Mouse (Mus musculus): ENCODE results near the gene Tspan7. TPM values are rescaled to one million over a fixed set of nuclear protein-coding genes. Genes with fewer than 3 reads are reported as not detected.
A peak's percentile ranks its signal among the peaks of the same experiment; 100 is the strongest.

Gene Tspan7
- polyA plus RNA-seq, 1 experiment from 2014 or later = 102 TPM

DNA sequence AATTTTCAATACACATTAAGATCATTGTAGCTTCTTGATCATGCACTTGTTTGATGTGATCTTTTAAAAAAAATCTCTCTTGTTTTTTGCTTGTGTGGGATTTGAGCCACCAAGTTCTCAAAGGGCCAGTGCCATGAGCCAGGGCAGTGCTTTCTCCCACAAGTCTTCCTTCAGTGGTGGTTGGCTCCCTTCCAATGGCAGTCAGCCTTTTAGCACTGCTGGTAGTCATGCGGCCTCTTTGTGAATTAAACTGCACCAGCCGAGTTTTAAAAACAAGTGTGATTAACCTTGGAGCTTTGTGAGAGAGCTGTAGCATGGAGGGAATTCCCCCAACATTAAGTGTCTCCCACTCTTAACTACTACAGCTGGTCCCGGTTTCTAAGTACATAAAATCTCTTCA, 89.6 kb downstream of the Tspan7 start:
- H3K27ac ChIP-seq (ENCODE audit: low read length) = peak overlapping the region; percentile 79
- no peaks in the 10 kb centered on the region for H3K9me3 ChIP-seq (replicated peaks; ENCODE audit: control insufficient read depth, low read length)
- 26% methylated on average over 3 of the region's 3 CpGs for WGBS
- H3K4me2 ChIP-seq (ENCODE audit: low read depth, low read length) = no peak overlapping the region; the same call in 1 of the 2 replicates
- H3K4me3 ChIP-seq (ENCODE audit: low read length) = no peak overlapping the region
- H3K9ac ChIP-seq (ENCODE audit: low read length) = no peak overlapping the region
- peak; percentile 60 for ATAC-seq (replicated peaks; ENCODE audit: extremely low read depth, insufficient read depth, low FRiP score)
- peaks cover 17% of the 10 kb centered on the region for H3K4me1 ChIP-seq (ENCODE audit: control insufficient read depth, insufficient read depth, low read length)
- H3K27me3 ChIP-seq (ENCODE audit: control insufficient read depth, insufficient read depth, low read length) = no peaks in the 10 kb centered on the region
- no peaks in the 10 kb centered on the region for H3K36me3 ChIP-seq (ENCODE audit: control insufficient read depth, insufficient read depth)

DNA sequence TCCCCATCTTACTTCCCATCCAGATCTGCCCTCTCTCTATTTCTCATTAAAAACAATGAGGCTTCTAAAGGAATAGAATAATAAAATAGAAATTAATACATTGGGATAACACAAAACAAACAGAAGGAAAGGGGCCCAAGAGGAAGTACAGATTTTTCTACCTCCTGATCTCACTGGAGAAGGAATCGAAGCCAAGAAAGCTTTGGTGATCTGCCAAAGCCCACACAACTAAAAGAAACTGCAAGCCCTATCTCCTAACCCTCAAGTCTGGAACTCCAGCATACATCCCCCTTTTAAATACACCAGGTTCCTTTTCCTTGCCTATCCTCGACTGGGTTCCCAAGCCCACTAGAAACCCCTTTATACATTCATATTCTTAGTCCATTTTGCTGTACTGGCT, 90.4 kb downstream of the Tspan7 start:
- Histone ChIP-seq H3K27ac (ENCODE audit: low read length) (no peak overlapping the region), H3K9ac (ENCODE audit: low read length) (no peak overlapping the region), H3K9me3 (replicated peaks; ENCODE audit: control insufficient read depth, low read length) (no peaks in the 10 kb centered on the region), H3K27me3 (ENCODE audit: control insufficient read depth, insufficient read depth, low read length) (no peaks in the 10 kb centered on the region), H3K4me2 (ENCODE audit: low read depth, low read length) (no peak overlapping the region), H3K4me1 (ENCODE audit: control insufficient read depth, insufficient read depth, low read length) (peaks cover 17% of the 10 kb centered on the region), H3K4me3 (ENCODE audit: low read length) (no peak overlapping the region), H3K36me3 (ENCODE audit: control insufficient read depth, insufficient read depth) (no peaks in the 10 kb centered on the region)
- no peak for ATAC-seq (replicated peaks; ENCODE audit: extremely low read depth, insufficient read depth, low FRiP score)
- 20% methylated on average over 2 of the region's 2 CpGs for WGBS

DNA sequence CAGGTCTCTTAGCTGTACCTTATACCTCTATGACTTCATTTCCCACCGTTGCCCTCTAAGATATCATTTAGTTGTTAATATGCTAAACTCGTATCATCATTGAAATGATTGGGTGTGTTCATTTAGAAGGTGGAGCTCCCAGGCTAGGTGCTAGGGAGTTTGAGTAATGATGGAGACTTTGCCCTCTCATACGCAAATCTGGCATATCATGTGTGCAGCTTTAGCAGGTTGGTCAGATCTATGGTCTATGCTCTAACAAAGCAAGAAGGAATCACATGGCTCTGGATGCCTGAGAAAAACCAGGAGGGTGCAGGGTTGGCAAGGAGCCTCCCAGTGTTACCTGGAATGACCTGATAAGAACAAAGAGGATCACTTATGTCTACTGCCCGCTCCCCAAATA, 91.4 kb downstream of the Tspan7 start:
- WGBS = 73% methylated on average over 4 of the region's 4 CpGs
- H3K36me3 ChIP-seq (ENCODE audit: control insufficient read depth, insufficient read depth) = no peaks in the 10 kb centered on the region

DNA sequence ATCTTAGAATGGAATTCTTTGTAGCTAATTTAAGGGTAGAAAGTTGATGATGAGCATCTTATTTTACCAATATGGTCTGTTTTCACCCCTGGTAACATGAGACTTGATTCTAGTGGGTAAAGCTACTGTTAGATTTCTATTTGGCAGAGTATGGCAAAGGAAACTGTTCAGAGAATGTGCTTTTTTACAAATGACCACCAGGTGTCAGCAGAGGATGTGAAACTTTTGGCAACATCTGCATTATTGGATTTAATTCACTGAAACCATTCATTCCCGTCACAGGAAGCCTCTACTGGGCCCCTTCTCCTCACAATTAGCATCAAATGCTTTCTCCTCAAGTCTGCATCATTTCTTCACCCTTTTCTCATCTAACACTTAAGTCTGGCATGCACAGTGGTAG, 92.4 kb downstream of the Tspan7 start:
- H3K4me2 ChIP-seq (ENCODE audit: low read depth, low read length) = no peak overlapping the region
- peaks cover 17% of the 10 kb centered on the region for H3K4me1 ChIP-seq (ENCODE audit: control insufficient read depth, insufficient read depth, low read length)
- H3K36me3 ChIP-seq (ENCODE audit: control insufficient read depth, insufficient read depth) = no peaks in the 10 kb centered on the region
- 26% methylated on average over 1 of the region's 1 CpGs for WGBS
- H3K27me3 ChIP-seq (ENCODE audit: control insufficient read depth, insufficient read depth, low read length) = no peaks in the 10 kb centered on the region
- no peaks in the 10 kb centered on the region for H3K9me3 ChIP-seq (replicated peaks; ENCODE audit: control insufficient read depth, low read length)
- H3K4me3 ChIP-seq (ENCODE audit: low read length) = no peak overlapping the region
- ATAC-seq (replicated peaks; ENCODE audit: extremely low read depth, insufficient read depth, low FRiP score) = no peak
- H3K9ac ChIP-seq (ENCODE audit: low read length) = no peak overlapping the region
- H3K27ac ChIP-seq (ENCODE audit: low read length) = no peak overlapping the region

More for the DNA sequence above, 91.4 kb downstream of the Tspan7 start:
- Histone ChIP-seq H3K9me3 (replicated peaks; ENCODE audit: control insufficient read depth, low read length) (no peaks in the 10 kb centered on the region), H3K4me1 (ENCODE audit: control insufficient read depth, insufficient read depth, low read length) (peaks cover 17% of the 10 kb centered on the region), H3K4me3 (ENCODE audit: low read length) (no peak overlapping the region), H3K27me3 (ENCODE audit: control insufficient read depth, insufficient read depth, low read length) (no peaks in the 10 kb centered on the region), H3K4me2 (ENCODE audit: low read depth, low read length) (no peak overlapping the region), H3K9ac (ENCODE audit: low read length) (no peak overlapping the region), H3K27ac (ENCODE audit: low read length) (no peak overlapping the region)
- ATAC-seq (replicated peaks; ENCODE audit: extremely low read depth, insufficient read depth, low FRiP score) = no peak

DNA sequence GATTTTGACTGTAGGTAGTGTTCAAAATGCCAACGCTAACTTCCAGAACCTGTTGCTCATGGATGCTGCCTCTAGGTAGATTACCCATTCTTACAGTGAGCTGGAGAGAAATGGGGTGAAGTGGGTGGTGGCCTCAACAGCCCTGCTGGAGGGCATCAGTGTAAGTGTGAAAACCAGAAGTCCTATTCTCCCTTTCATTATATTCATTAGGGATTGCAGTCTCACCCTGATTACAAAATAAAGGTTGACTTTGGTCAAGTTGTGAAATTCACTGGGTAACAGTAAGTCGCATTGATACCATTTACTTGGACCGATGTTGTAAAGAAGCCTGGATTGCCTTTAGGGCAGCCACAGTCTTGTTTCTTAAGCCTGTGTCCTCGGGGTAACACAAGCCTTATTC, 97.8 kb downstream of the Tspan7 start:
- Histone ChIP-seq H3K36me3 (ENCODE audit: control insufficient read depth, insufficient read depth) (no peaks in the 10 kb centered on the region), H3K9me3 (replicated peaks; ENCODE audit: control insufficient read depth, low read length) (no peaks in the 10 kb centered on the region), H3K4me2 (ENCODE audit: low read depth, low read length) (no peak overlapping the region), H3K9ac (ENCODE audit: low read length) (no peak overlapping the region), H3K4me1 (ENCODE audit: control insufficient read depth, insufficient read depth, low read length) (no peaks in the 10 kb centered on the region), H3K27ac (ENCODE audit: low read length) (no peak overlapping the region), H3K27me3 (ENCODE audit: control insufficient read depth, insufficient read depth, low read length) (no peaks in the 10 kb centered on the region), H3K4me3 (ENCODE audit: low read length) (no peak overlapping the region)
- ATAC-seq (replicated peaks; ENCODE audit: extremely low read depth, insufficient read depth, low FRiP score) = no peak
- WGBS = 85% methylated on average over 4 of the region's 4 CpGs

DNA sequence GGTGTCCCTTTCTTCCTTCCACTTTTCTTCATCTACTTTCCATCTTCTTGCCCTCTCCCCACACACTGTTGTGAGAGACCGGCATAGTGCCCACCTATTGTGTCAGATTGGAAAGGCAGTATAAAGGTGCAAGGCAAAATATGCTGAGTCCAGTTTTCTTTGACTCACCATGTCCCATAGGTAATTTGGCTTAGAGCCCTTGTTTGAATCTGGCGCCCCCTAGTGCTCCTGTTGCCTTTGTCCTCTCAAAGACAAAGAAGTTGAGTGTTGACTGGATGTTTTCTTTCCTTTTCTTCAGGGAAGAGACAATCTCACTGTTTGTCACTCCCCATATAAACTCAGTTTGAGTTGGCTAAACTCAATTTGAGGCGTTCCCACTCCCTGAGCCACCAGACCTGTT, 107.3 kb downstream of the Tspan7 start:
- no peak for ATAC-seq (replicated peaks; ENCODE audit: extremely low read depth, insufficient read depth, low FRiP score)
- Histone ChIP-seq H3K9me3 (replicated peaks; ENCODE audit: control insufficient read depth, low read length) (no peaks in the 10 kb centered on the region), H3K27ac (ENCODE audit: low read length) (no peak overlapping the region)

DNA sequence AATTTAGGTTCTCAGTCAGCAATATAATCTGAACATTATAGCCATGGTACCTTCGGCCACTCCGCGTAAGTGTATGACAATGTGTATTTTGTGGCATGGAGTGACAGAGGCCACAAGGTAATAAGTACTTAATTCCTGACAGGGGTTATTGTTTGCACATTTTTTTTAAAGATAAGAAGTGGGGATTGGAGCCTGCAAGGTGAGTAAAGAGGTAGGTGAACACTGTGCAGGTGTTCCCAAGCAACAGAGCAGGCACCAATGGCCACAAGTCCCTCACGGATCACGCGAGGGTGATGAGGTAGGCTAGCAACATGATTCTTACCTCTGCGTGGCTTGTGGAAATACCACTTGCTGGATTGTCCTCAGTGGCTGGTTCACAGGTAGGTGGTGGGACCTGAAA, 108.6 kb downstream of the Tspan7 start:
- 94% methylated on average over 7 of the region's 7 CpGs for WGBS

More for the DNA sequence above, 107.3 kb downstream of the Tspan7 start:
- H3K4me1 ChIP-seq (ENCODE audit: control insufficient read depth, insufficient read depth, low read length) = no peaks in the 10 kb centered on the region
- no peaks in the 10 kb centered on the region for H3K27me3 ChIP-seq (ENCODE audit: control insufficient read depth, insufficient read depth, low read length)
- H3K9ac ChIP-seq (ENCODE audit: low read length) = no peak overlapping the region
- no peak overlapping the region for H3K4me2 ChIP-seq (ENCODE audit: low read depth, low read length)
- no peak overlapping the region for H3K4me3 ChIP-seq (ENCODE audit: low read length)
- no peaks in the 10 kb centered on the region for H3K36me3 ChIP-seq (ENCODE audit: control insufficient read depth, insufficient read depth)
- WGBS = 59% methylated on average over 3 of the region's 3 CpGs

DNA sequence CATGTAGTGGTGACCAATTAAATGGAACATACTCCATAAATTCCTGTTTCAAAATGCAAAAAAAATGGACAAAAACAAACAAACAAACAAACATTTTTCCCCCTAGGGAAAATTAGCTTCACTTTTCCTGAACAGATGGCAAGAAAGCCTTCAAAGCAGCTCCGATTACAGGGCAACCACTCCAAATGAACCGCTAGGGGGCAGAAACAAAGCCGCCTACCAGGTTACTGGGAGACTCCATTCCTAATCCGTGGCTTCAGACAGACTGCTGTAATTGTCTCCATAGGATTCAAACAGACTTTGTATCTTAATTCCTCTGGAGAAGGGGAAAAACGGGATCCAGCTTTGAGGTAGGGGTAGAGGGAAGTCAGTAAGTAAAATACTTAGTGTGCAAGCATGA, 132.2 kb downstream of the Tspan7 start:
- ATAC-seq (replicated peaks; ENCODE audit: extremely low read depth, insufficient read depth, low FRiP score) = no peak
- Histone ChIP-seq H3K4me3 (ENCODE audit: low read length) (no peak overlapping the region), H3K36me3 (ENCODE audit: control insufficient read depth, insufficient read depth) (no peaks in the 10 kb centered on the region), H3K27me3 (ENCODE audit: control insufficient read depth, insufficient read depth, low read length) (no peaks in the 10 kb centered on the region), H3K9me3 (replicated peaks; ENCODE audit: control insufficient read depth, low read length) (no peaks in the 10 kb centered on the region), H3K4me1 (ENCODE audit: control insufficient read depth, insufficient read depth, low read length) (no peaks in the 10 kb centered on the region), H3K4me2 (ENCODE audit: low read depth, low read length) (no peak overlapping the region), H3K27ac (ENCODE audit: low read length) (no peak overlapping the region), H3K9ac (ENCODE audit: low read length) (no peak overlapping the region)
- WGBS = 9% methylated on average over 5 of the region's 5 CpGs

More for the DNA sequence above, 108.6 kb downstream of the Tspan7 start:
- Histone ChIP-seq H3K27ac (ENCODE audit: low read length) (no peak overlapping the region), H3K27me3 (ENCODE audit: control insufficient read depth, insufficient read depth, low read length) (no peaks in the 10 kb centered on the region), H3K9ac (ENCODE audit: low read length) (no peak overlapping the region), H3K9me3 (replicated peaks; ENCODE audit: control insufficient read depth, low read length) (no peaks in the 10 kb centered on the region), H3K4me2 (ENCODE audit: low read depth, low read length) (no peak overlapping the region), H3K4me1 (ENCODE audit: control insufficient read depth, insufficient read depth, low read length) (no peaks in the 10 kb centered on the region), H3K36me3 (ENCODE audit: control insufficient read depth, insufficient read depth) (no peaks in the 10 kb centered on the region), H3K4me3 (ENCODE audit: low read length) (no peak overlapping the region)
- no peak for ATAC-seq (replicated peaks; ENCODE audit: extremely low read depth, insufficient read depth, low FRiP score)

DNA sequence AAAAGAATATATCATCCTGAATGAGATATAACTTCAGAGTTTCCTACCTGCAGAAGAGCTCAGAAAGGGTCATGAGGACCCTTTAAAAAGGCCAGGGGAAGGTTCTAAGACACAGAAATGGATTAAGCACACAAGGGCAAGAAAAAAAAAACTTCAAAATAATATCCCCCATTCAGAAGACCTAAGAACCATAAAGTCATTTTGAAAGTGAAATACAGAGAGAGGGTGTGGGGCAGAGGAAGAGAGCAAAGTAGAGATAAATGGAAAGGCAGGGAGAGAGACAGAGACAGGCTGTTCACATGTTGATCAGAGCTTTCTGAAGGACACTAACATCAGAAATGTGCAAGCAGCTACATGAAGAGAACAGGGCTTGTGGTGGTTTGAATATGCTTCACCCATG, 156.1 kb downstream of the Tspan7 start:
- ATAC-seq (replicated peaks; ENCODE audit: extremely low read depth, insufficient read depth, low FRiP score) = no peak
- H3K4me2 ChIP-seq (ENCODE audit: low read depth, low read length) = no peak overlapping the region
- H3K27ac ChIP-seq (ENCODE audit: low read length) = no peak overlapping the region
- no peaks in the 10 kb centered on the region for H3K36me3 ChIP-seq (ENCODE audit: control insufficient read depth, insufficient read depth)
- H3K9ac ChIP-seq (ENCODE audit: low read length) = no peak overlapping the region
- no peaks in the 10 kb centered on the region for H3K27me3 ChIP-seq (ENCODE audit: control insufficient read depth, insufficient read depth, low read length)
- H3K4me3 ChIP-seq (ENCODE audit: low read length) = no peak overlapping the region
- no peaks in the 10 kb centered on the region for H3K4me1 ChIP-seq (ENCODE audit: control insufficient read depth, insufficient read depth, low read length)
- H3K9me3 ChIP-seq (replicated peaks; ENCODE audit: control insufficient read depth, low read length) = no peaks in the 10 kb centered on the region
